Mouse (Mus musculus): ENCODE results near the gene Rreb1. TPM values are rescaled to one million over a fixed set of nuclear protein-coding genes. Genes with fewer than 3 reads are reported as not detected.
A peak's percentile ranks its signal among the peaks of the same experiment; 100 is the strongest.

The Rreb1 gene
- total RNA-seq, 2 experiments from 2014 or later, result 20.7 to 25.4 TPM

GRCm38 (mm10) chr13:37853441-37853840 lies 75.2 kb downstream of the Rreb1 start:
- intact Hi-C loops (cut with DNase I), result no loop called here
- H3K27ac ChIP-seq, result peak overlapping the region; percentile 71
- peak overlapping the region; percentile 39 for H3K4me3 ChIP-seq
- no peak for DNase-seq
- TF ChIP-seq CTCF (IDR thresholded peaks at IDR 0.05), result no peak

- intact Hi-C loops (cut with DNase I), result no loop called here
- peak; percentile 73 for DNase-seq
- H3K4me3 ChIP-seq, result peak overlapping the region; percentile 71
- TF ChIP-seq CTCF (IDR thresholded peaks at IDR 0.05), result no peak
- peak overlapping the region; percentile 97 for H3K27ac ChIP-seq
Observed at GRCm38 (mm10) chr13:37854031-37854431, 75.8 kb downstream of the Rreb1 start.

GRCm38 (mm10) chr13:37854455-37855220 lies 76.4 kb downstream of the Rreb1 start:
- no peak for TF ChIP-seq CTCF (IDR thresholded peaks at IDR 0.05)
- H3K4me3 ChIP-seq, result peak overlapping the region; percentile 71
- no peak for DNase-seq
- intact Hi-C loops (cut with DNase I), result loop anchor here (5.0 kb wide), 2 partner anchors 68 to 177 kb away; no protein-coding TSS in a partner anchor
- peak overlapping the region; percentile 97 for H3K27ac ChIP-seq

DNA sequence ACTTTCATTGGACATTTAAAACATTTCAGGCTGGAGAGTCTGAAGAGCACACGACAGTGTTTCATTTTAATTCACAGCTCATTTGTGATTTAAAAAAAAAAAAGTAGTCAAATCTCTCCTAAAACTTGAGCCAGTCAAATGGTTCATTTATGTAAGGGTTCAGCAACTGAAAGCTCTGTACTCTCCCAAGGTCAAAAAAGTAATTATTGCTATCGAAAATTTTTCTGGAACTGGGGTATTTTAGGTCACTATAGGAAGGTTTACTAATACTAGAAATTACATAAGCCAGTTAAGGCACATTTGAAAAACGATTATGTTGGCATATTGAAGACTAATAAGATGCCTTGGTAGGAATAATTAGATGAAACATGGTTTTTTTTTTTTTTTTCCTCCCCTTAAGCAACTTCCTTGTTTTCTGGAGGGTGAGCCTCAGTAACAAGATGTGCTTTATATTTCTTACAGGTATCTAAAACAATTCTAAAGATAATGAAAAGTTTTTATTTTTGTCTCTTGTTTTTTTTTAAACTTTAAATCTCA lies 77.1 kb downstream of the Rreb1 start:
- Histone ChIP-seq H3K27ac (peak overlapping the region; percentile 97), H3K4me3 (peak overlapping the region; percentile 71)
- DNase-seq, result no peak
- TF ChIP-seq CTCF (IDR thresholded peaks at IDR 0.05), result no peak
- intact Hi-C loops (cut with DNase I), result loop anchor here (5.0 kb wide), 2 partner anchors 67 to 178 kb away; no protein-coding TSS in a partner anchor

DNA sequence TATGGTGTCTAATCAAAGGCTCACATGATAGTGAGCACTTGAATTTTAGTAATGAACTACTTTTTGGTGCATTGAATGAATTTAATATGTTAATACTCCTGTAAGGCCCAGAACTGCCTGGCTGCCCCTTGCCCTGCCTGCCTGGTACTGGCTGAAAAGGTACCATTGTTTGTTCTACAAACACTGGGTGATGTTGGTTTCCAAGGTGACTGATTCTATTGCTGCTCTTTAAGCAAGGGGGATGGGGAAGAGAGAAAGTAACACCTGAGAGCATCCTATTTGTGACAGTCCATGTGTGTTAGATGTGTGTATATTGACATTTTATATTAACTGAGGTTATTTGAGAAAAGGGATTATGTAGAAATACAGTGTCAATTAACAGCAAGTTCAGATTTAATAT lies 77.6 kb downstream of the Rreb1 start:
- TF ChIP-seq CTCF (IDR thresholded peaks at IDR 0.05), result no peak
- intact Hi-C loops (cut with DNase I), result loop anchor here (5.0 kb wide), 2 partner anchors 67 to 178 kb away; no protein-coding TSS in a partner anchor
- Histone ChIP-seq H3K4me3 (no peak overlapping the region), H3K27ac (peak overlapping the region; percentile 97; the same call in 1 of the 2 replicates)
- DNase-seq, result no peak

- no peak for DNase-seq
- intact Hi-C loops (cut with DNase I), result loop anchor here (5.0 kb wide), 2 partner anchors 66 to 179 kb away; no protein-coding TSS in a partner anchor
- Histone ChIP-seq H3K4me3 (peak overlapping the region; percentile 92; the same call in 1 of the 2 replicates), H3K27ac (peak overlapping the region; percentile 97)
- TF ChIP-seq CTCF (IDR thresholded peaks at IDR 0.05), result no peak
Observed at GRCm38 (mm10) chr13:37856537-37856936, 78.3 kb downstream of the Rreb1 start.

DNA sequence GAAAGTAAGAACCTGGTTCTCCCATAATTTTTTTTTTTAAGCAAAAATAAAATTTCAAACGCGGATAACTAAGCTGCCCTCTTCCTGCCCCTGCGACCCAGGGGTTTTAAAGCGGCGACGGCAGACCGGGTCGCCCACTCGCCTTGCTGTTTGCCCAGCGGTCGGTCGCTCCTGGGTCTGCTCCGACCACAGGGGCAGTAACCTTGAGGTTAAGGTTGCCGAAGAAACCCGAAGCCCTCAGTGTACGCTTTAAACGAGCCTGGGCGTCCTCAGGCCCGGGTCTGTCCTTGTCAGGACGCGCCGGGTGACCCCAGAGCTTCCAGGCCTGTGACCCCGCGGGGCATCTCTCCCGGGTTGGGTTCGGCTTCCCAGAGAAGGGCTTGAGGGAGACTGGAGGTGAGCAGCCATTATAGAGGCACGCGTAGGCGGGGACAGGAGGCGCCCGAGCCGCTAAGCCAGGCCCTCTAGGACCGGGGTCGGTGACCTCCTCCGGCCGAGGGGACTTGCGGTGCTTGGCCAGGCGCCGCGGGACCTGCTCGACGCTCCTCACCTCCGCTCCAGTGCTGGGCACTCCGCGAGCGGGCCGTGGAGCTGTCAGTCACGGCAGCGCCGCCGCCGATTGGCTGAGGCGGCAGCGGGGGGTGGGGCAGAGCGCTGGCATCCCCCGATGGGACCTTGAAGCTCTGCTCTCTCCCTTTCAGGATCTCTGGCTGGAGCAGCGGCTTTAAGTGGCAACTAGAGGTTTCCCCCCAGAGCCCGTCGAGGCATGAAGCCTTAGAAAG lies 79.3 kb downstream of the Rreb1 start:
- peak overlapping the region; percentile 97 for H3K27ac ChIP-seq
- no peak for TF ChIP-seq CTCF (IDR thresholded peaks at IDR 0.05)
- peak; percentile 97 for DNase-seq
- H3K4me3 ChIP-seq, result peak overlapping the region; percentile 92
- intact Hi-C loops (cut with DNase I), result loop anchor here (5.0 kb wide), 2 partner anchors 65 to 180 kb away; no protein-coding TSS in a partner anchor

DNA sequence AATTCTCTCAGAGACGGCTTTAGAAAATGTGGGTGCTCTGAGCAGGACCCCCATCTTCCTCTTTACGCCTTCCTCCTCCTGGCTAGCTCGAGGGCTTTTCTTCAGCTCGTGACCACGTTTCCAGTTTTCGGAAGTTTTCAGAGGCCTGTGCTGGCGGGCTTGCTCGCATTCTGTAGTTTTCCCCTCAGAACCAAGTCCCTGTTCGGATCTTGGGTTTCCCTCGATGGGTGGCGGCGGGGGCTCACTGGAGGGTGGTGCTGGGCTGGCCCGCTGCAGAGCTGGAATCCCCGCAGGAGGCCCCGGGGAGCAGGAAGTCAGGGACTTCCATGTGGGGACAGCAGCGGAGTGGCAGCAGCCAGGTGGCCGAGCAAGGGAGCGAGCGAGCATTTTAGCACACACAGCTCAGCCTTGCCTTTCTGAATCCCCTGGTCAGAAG lies 79.9 kb downstream of the Rreb1 start:
- peak overlapping the region; percentile 92 for H3K4me3 ChIP-seq
- H3K27ac ChIP-seq, result peak overlapping the region; percentile 97
- intact Hi-C loops (cut with DNase I), result loop anchor here (5.0 kb wide), 2 partner anchors 64 to 181 kb away; no protein-coding TSS in a partner anchor
- no peak for TF ChIP-seq CTCF (IDR thresholded peaks at IDR 0.05)
- peak; percentile 74 for DNase-seq

GRCm38 (mm10) chr13:37858508-37858907 lies 80.3 kb downstream of the Rreb1 start:
- intact Hi-C loops (cut with DNase I), result loop anchor here (5.0 kb wide), 2 partner anchors 64 to 181 kb away; no protein-coding TSS in a partner anchor
- no peak for DNase-seq
- TF ChIP-seq CTCF (IDR thresholded peaks at IDR 0.05), result no peak
- Histone ChIP-seq H3K4me3 (peak overlapping the region; percentile 92), H3K27ac (peak overlapping the region; percentile 97)

DNA sequence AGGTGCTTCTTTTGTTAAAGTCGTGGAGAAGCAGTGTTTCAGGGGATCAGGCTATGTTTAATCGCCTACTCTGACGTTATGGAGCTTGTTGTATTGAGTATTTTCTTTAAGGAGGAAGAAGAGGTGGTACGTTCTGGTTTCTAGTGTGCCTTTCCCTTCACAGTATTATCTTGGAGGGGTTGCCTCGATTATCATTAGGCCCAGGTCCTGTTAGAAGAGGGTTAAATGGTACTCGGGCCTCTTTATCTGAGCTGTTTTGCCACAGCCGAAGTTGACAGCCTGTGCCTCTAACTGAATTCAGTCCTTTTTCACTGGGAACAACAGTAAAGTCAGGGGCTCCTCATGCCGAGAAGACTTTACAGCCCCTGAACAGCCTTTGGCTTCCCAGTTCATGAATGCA lies 81.6 kb downstream of the Rreb1 start:
- no peak for TF ChIP-seq CTCF (IDR thresholded peaks at IDR 0.05)
- H3K27ac ChIP-seq, result peak overlapping the region; percentile 38; the same call in 1 of the 2 replicates
- H3K4me3 ChIP-seq, result no peak overlapping the region
- intact Hi-C loops (cut with DNase I), result loop anchor here (5.0 kb wide), 2 partner anchors 63 to 182 kb away; no protein-coding TSS in a partner anchor
- no peak for DNase-seq

DNA sequence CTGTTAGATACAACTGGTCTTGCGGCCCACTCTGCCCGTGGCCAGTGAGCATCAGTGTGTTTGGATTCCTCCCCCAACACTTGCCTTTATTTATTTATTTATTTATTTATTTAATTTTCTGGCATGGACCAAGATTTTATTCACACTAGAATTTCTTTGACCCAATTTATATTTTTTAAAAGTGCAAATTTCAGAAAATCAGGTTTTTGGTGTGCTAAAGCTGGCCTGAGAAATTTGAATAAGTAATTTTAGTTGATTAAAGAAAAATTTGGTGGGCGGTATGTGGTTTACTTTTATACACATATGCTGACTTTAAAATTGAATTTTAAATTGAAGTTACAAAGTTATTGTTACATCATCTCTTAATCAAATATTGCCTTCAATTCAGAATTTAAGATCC lies 82.0 kb downstream of the Rreb1 start:
- DNase-seq, result no peak
- intact Hi-C loops (cut with DNase I), result no loop called here
- Histone ChIP-seq H3K4me3 (no peak overlapping the region), H3K27ac (peak overlapping the region; percentile 83; the same call in 1 of the 2 replicates)
- TF ChIP-seq CTCF (IDR thresholded peaks at IDR 0.05), result no peak

DNA sequence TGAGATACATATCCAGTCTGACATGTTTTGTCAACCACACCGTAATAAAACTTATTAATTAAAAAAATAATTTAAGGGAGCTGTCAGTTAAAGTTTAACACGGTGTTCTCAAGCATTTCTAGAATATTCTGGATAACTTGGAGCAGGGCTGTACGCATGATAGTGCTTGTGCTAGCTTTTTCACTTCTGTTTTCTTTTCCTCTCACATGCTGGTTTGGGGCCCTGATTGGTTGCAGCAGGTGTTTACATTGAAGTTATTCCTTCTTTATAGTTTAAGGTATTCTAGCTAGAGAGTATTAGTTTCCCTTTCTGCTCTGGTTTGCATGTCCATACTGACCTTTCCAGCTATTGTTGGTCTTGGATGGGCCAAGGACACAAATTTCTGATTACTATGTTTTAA lies 82.6 kb downstream of the Rreb1 start:
- intact Hi-C loops (cut with DNase I), result no loop called here
- peak overlapping the region; percentile 83 for H3K27ac ChIP-seq
- DNase-seq, result no peak
- H3K4me3 ChIP-seq, result no peak overlapping the region
- no peak for TF ChIP-seq CTCF (IDR thresholded peaks at IDR 0.05)
